Mouse (Mus musculus) heart, adult 2 months (tissue): ENCODE results near the gene Ltb4r1.

Experiments used
- CTCF ChIP-seq: fragments of 200-600 bp; IDR thresholded peaks from 2 replicates; pipeline ENCODE4 v1.8.1; 2022; ENCODE audit warnings: antibody characterized with exemption, mild to moderate bottlenecking, moderate library complexity
- POLR2A ChIP-seq: fragments of 200-500 bp; IDR thresholded peaks from 2 replicates; pipeline ENCODE4 v1.6.1; 2011; ENCODE audit warnings: mild to moderate bottlenecking, low read depth, low read length, control low read depth; ENCODE audit not compliant: insufficient read depth

GRCm38 (mm10) chr14:55733889-55734288 is 31.9 kb upstream of the Ltb4r1 start:
- TF ChIP-seq CTCF: no peak
- TF ChIP-seq POLR2A: no peak
